ENCODE assay signal across 9 mouse cellular contexts in the genomic region with DNA sequence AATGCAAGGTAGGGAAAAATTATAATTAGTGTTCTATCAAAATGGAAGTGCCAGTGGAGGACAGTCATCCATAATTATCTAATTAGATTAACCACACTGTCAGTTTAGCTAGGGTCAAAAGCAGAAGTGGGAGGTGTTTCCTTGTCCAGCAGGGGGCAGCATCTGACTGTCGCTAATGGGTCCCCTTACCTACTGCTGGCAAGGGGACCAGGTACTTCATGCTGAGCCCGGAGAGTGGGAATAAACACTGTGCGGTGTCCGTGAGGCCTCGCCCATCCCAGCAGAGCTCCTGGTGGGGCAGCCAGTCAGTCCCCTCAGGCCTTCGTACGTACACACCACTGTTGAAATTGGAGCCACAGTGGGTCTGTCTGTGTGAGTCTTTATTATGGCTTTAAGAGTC.
A peak's percentile ranks its signal among the peaks of the same experiment; 100 is the strongest.
DNase-seq lines count a peak whose midpoint lies in the region; ATAC-seq and TF ChIP-seq lines count a peak whose summit lies in the region.
"Had no signal": no experiment of that assay in that cellular context is flagged by ENCODE, and none has a peak within 500 bp of the region (broad histone marks: within the 10 kb centered on the region; RNA-seq: fewer than 3 reads in every experiment).

No protein-coding gene starts in this region.

- peak; percentile 89 for DNase-seq in CH12.LX (ENCODE audit: extremely low read depth)
- peak; percentile 62 for DNase-seq in adrenal gland, adult 2 months
- peak; percentile 87 for DNase-seq in embryo, embryonic 11 days
- DNase-seq in kidney, postnatal 10 days: peak; percentile 87
- peak; percentile 47 for DNase-seq in ovary, postnatal 36 days (ENCODE audit: low spot score)
- DNase-seq in thymus, postnatal 36 days: peak; percentile 64 to 69

- H3K4me3 ChIP-seq in CH12.LX (replicated peaks in 1 of 3; ENCODE audit: low read depth in 2 of 3, low read length in 2 of 3, poor library complexity in 1 of 3): no peak overlapping the region
- no peak overlapping the region for H3K4me3 ChIP-seq in heart, embryonic 15.5 days
- H3K4me3 ChIP-seq in lung, embryonic 15.5 days: no peak overlapping the region

- no peak overlapping the region for H3K4me2 ChIP-seq in CH12.LX (ENCODE audit: insufficient read depth, low read depth, poor library complexity, severe bottlenecking)
- H3K4me2 ChIP-seq in heart, embryonic 15.5 days: no peak overlapping the region
- no peak overlapping the region for H3K4me2 ChIP-seq in lung, embryonic 15.5 days

- in situ Hi-C loops in CH12.LX (cut with MboI; ENCODE audit: low pct_ligation_motif_present, low pct_unique_long_range_greater_than_20kb, low sequenced_read_pairs): loop anchor here (25.0 kb wide), 1 partner anchor 729 kb away; no protein-coding TSS in a partner anchor

- WGBS in heart, embryonic 15.5 days: 30% methylated on average over 7 of the region's 7 CpGs
- 14% methylated on average over 7 of the region's 7 CpGs for WGBS in lung, embryonic 15.5 days

- TF ChIP-seq RAD21 in CH12.LX (IDR thresholded peaks at IDR 0.05; ENCODE audit: low read depth, low read length): peak; percentile 95

- 0 out of 2 replicates have a peak, but pooled peaks have one; percentile 55 for ATAC-seq in heart, embryonic 15.5 days (replicated peaks; ENCODE audit: insufficient number of reproducible peaks, insufficient read depth, low FRiP score, low read depth)
- peak; percentile 70; the same call in 1 of the 2 replicates for ATAC-seq in lung, embryonic 15.5 days (ENCODE audit: borderline replicate concordance, extremely low read depth, low FRiP score, low TSS enrichment)

- no peaks in the 10 kb centered on the region for H3K27me3 ChIP-seq in CH12.LX (replicated peaks)
- H3K27me3 ChIP-seq in heart, embryonic 15.5 days: no peaks in the 10 kb centered on the region
- no peaks in the 10 kb centered on the region for H3K27me3 ChIP-seq in lung, embryonic 15.5 days

- no peak for TF ChIP-seq POLR2A in CH12.LX (IDR thresholded peaks at IDR 0.05; ENCODE audit: low read depth, low read length)

- TF ChIP-seq CTCF in CH12.LX (conservative IDR thresholded peaks at IDR 0.05 in 1 of 2, IDR thresholded peaks at IDR 0.05 in 1 of 2; ENCODE audit: low read depth in 2 of 2, low read length in 2 of 2): peak; percentile 84 to 94

- peaks cover 25 to 50% of the 10 kb centered on the region in 2 experiments for H3K36me3 ChIP-seq in CH12.LX (replicated peaks in 1 of 2; ENCODE audit: control insufficient read depth in 1 of 2, insufficient read depth in 1 of 2, low read length in 1 of 2)
- no peaks in the 10 kb centered on the region for H3K36me3 ChIP-seq in heart, embryonic 15.5 days
- 0 out of 2 replicates have a peak, but pooled peaks cover 3% of the 10 kb centered on the region for H3K36me3 ChIP-seq in lung, embryonic 15.5 days

- no peak overlapping the region for H3K27ac ChIP-seq in CH12.LX (ENCODE audit: insufficient read depth, low read depth)
- H3K27ac ChIP-seq in heart, embryonic 15.5 days: no peak overlapping the region
- no peak overlapping the region for H3K27ac ChIP-seq in lung, embryonic 15.5 days
- H3K27ac ChIP-seq: macrophage had no signal

- TF ChIP-seq EP300 in CH12.LX (IDR thresholded peaks at IDR 0.05; ENCODE audit: low read length): no peak

- dilution Hi-C loops in CH12.LX (cut with MboI; ENCODE audit: extremely low pct_ligation_motif_present, extremely low pct_unique_long_range_greater_than_20kb, low sequenced_read_pairs): no loop called here

- H3K4me1 ChIP-seq in CH12.LX (ENCODE audit: control insufficient read depth in 1 of 2, insufficient read depth in 2 of 2): no peaks in the 10 kb centered on the region
- no peaks in the 10 kb centered on the region for H3K4me1 ChIP-seq in heart, embryonic 15.5 days (replicated peaks)
- no peaks in the 10 kb centered on the region for H3K4me1 ChIP-seq in lung, embryonic 15.5 days

- H3K9ac ChIP-seq in CH12.LX (ENCODE audit: insufficient read depth, low read depth): no peak overlapping the region
- H3K9ac ChIP-seq in heart, embryonic 15.5 days: no peak overlapping the region
- no peak overlapping the region for H3K9ac ChIP-seq in lung, embryonic 15.5 days

- H3K9me3 ChIP-seq in CH12.LX (replicated peaks; ENCODE audit: low read length): no peaks in the 10 kb centered on the region
- H3K9me3 ChIP-seq in heart, embryonic 15.5 days (replicated peaks): no peaks in the 10 kb centered on the region
- H3K9me3 ChIP-seq in lung, embryonic 15.5 days: no peaks in the 10 kb centered on the region

- no peaks in the 10 kb centered on the region for H3K79me2 ChIP-seq in CH12.LX (replicated peaks; ENCODE audit: control insufficient read depth, extremely low read depth, insufficient read depth, poor library complexity, severe bottlenecking)

TF ChIP-seq in CH12.LX, 34 proteins besides CTCF, POLR2A, EP300 and RAD21:
- no peak for TF ChIP-seq PAX5 (IDR thresholded peaks at IDR 0.05; ENCODE audit: low read length)
- TF ChIP-seq TCF12 (IDR thresholded peaks at IDR 0.05; ENCODE audit: low read depth, low read length): 0 out of 2 replicates have a peak, but pooled peaks have one; percentile 19
- TF ChIP-seq SMC3 (IDR thresholded peaks at IDR 0.05; ENCODE audit: low read depth, low read length): peak; percentile 87
- TF ChIP-seq GABPA (IDR thresholded peaks at IDR 0.05; ENCODE audit: insufficient replicate concordance, low read depth, low read length): no peak
- TF ChIP-seq IRF4 (IDR thresholded peaks at IDR 0.05; ENCODE audit: low read depth, low read length): peak; percentile 91
- TF ChIP-seq MXI1 (IDR thresholded peaks at IDR 0.05; ENCODE audit: low read depth, low read length): no peak
- peak; percentile 69 for TF ChIP-seq ZC3H11A (IDR thresholded peaks at IDR 0.05; ENCODE audit: low read depth, low read length)
- TF ChIP-seq MEF2A (IDR thresholded peaks at IDR 0.05; ENCODE audit: borderline replicate concordance, low read depth, low read length): peak; percentile 20; the same call in 1 of the 2 replicates
TF ChIP-seq in CH12.LX: peak in this region for 5.
